Mouse (Mus musculus): ENCODE measurements around the gene Fstl4.

- TF ChIP-seq ZC3H11A (IDR thresholded peaks at IDR 0.05; ENCODE audit: borderline replicate concordance, low read depth, low read length) (no peak), ZNF384 (IDR thresholded peaks at IDR 0.05; ENCODE audit: low read depth, low read length) (no peak), MAFK (IDR thresholded peaks at IDR 0.05; ENCODE audit: insufficient read depth, low read depth, low read length) (no peak), HCFC1 (IDR thresholded peaks at IDR 0.05; ENCODE audit: borderline replicate concordance, insufficient read depth, low read length) (no peak), CHD2 (IDR thresholded peaks at IDR 0.05; ENCODE audit: low read depth, low read length) (no peak)
Observed at GRCm38 (mm10) chr11:53097331-53097730, 332.9 kb downstream of the Fstl4 start.

All from ES-E14 (cell line).